Mouse (Mus musculus): ENCODE data around the gene Piwil4.

Gene Piwil4

DNA sequence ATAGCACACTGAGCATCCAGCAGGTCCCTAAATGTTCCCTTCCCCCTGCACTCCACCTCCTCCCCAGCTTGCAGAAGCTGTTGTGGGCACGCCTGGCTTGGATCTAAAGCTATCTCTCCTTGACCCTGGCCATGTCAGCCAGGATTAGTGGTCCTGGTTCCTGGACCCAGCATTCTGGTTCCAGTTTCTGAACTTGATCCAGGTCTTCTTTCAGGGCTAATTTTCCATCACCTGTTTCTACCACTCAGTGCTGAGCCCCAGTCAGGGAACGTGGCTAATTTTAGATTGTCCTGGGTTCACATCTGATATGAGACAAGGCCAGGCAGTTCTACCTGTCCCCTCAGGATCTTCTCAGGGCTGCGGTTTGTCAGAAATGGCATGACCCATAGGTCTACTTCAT, 74.5 kb downstream of the Piwil4 start:
- no peaks in the 10 kb centered on the region for H3K36me3 ChIP-seq (ENCODE audit: control insufficient read depth, insufficient read depth, low read length, poor library complexity, severe bottlenecking)
- no peak for DNase-seq (ENCODE audit: low read depth, low spot score)

DNA sequence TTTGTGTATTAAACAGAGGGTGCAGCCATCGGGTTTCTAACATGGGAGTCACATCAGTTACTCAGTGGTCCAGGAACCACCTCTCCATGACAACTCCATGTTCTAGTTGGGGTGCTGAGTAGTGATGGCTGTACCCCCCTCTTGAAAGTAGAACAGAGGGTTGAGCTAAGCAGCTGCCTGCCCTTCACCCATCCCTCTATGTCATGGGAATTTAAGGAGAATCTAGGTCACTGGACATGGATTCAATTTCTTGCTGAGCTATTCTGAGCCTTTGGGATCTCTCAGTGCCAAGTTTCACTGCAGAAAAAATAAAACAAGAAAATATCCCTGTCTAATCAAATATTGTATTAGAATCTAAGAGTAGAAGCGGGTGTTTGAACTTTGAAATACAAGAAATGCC, 76.9 kb downstream of the Piwil4 start:
- H3K27me3 ChIP-seq (ENCODE audit: control insufficient read depth, insufficient read depth, low read length, poor library complexity, severe bottlenecking), result no peaks in the 10 kb centered on the region
- no peaks in the 10 kb centered on the region for H3K36me3 ChIP-seq (ENCODE audit: control insufficient read depth, insufficient read depth, low read length, poor library complexity, severe bottlenecking)
- no peak for DNase-seq (ENCODE audit: low read depth, low spot score)

More for the DNA sequence above, 74.5 kb downstream of the Piwil4 start:
- no peaks in the 10 kb centered on the region for H3K27me3 ChIP-seq (ENCODE audit: control insufficient read depth, insufficient read depth, low read length, poor library complexity, severe bottlenecking)

DNA sequence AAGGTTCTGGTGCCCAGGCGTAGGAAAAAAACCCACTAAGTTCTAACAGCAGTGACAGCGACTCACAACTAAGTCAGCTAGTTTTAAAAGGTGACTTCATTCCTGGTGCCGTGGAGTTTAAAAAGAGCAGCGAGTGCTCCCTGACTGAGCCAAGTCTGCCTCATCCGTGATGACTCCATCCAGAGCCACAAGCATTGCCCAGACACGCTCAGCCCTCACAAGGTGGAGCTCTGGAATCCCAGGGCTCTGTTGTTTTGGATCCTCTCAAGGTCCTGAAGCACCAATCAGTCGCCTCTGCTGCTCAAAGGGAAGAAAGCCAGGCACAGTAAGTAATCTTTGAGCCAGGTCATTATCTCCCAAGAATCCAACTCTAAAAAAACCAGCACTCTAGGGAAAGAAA, 77.7 kb downstream of the Piwil4 start:
- no peaks in the 10 kb centered on the region for H3K36me3 ChIP-seq (ENCODE audit: control insufficient read depth, insufficient read depth, low read length, poor library complexity, severe bottlenecking)
- H3K27me3 ChIP-seq (ENCODE audit: control insufficient read depth, insufficient read depth, low read length, poor library complexity, severe bottlenecking), result no peaks in the 10 kb centered on the region
- DNase-seq (ENCODE audit: low read depth, low spot score), result no peak

DNA sequence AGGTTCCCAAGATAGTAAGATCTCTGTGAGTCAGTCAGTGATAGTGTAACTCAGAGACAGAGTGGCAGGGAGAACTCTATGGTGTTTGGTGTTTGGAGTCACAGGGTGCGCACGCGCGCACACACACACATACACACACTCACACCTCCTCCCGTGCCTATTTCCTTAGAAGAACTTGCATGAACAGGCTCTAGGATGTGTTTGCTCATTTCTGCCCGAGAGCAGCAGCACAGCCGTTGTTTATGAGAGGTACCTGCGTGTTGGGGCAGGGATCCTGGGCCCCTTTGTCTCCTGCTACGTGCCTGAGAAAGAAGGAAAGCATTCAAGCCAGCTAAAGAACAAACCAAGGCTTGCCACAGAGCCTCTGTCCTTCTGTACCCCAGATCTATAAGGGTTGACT, 78.4 kb downstream of the Piwil4 start:
- DNase-seq (ENCODE audit: low read depth, low spot score), result no peak

DNA sequence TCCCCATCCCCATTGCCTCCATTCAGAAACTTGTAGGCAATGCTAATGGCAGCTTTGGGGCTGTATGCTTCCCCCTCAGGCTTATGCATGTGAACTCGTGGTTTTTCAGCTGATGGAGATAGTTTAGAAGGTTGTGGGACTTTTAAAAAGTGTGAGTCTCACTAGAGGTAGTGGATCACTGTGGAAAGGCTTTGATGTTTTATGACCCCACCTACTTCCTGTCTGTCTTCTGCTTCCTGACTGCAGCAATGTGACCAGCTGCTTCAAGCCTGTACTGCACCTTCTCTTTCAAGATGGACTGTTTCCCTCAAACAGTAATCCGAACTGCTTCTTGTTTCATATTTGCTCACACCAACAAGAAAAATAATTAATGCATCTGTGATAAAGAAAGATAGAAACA, 82.6 kb downstream of the Piwil4 start:
- peak; percentile 0 for DNase-seq (ENCODE audit: low read depth, low spot score)
- H3K27me3 ChIP-seq (ENCODE audit: control insufficient read depth, insufficient read depth, low read length, poor library complexity, severe bottlenecking), result no peaks in the 10 kb centered on the region
- H3K36me3 ChIP-seq (ENCODE audit: control insufficient read depth, insufficient read depth, low read length, poor library complexity, severe bottlenecking), result no peaks in the 10 kb centered on the region

More for the DNA sequence above, 78.4 kb downstream of the Piwil4 start:
- Histone ChIP-seq H3K36me3 (ENCODE audit: control insufficient read depth, insufficient read depth, low read length, poor library complexity, severe bottlenecking) (no peaks in the 10 kb centered on the region), H3K27me3 (ENCODE audit: control insufficient read depth, insufficient read depth, low read length, poor library complexity, severe bottlenecking) (no peaks in the 10 kb centered on the region)

DNA sequence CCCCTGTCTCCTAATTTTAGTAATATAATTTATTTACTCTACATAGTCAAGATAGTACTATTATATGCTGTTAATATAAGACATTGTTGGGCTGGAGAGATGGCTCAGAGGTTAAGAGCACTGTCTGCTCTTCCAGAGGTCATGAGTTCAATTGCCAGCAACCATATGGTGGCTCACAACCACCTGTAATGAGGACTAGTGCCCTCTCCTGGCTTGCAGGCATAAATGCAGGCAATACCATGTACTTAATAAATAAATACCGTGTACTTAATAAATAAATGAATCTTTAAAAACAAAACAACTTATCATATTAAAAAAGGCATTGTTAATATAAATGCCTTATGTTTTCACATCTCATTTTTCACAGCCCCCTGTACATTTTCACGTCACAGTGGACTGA, 86.5 kb downstream of the Piwil4 start:
- DNase-seq (ENCODE audit: low read depth, low spot score), result peak; percentile 23
- H3K27me3 ChIP-seq (ENCODE audit: control insufficient read depth, insufficient read depth, low read length, poor library complexity, severe bottlenecking), result no peaks in the 10 kb centered on the region
- no peaks in the 10 kb centered on the region for H3K36me3 ChIP-seq (ENCODE audit: control insufficient read depth, insufficient read depth, low read length, poor library complexity, severe bottlenecking)

DNA sequence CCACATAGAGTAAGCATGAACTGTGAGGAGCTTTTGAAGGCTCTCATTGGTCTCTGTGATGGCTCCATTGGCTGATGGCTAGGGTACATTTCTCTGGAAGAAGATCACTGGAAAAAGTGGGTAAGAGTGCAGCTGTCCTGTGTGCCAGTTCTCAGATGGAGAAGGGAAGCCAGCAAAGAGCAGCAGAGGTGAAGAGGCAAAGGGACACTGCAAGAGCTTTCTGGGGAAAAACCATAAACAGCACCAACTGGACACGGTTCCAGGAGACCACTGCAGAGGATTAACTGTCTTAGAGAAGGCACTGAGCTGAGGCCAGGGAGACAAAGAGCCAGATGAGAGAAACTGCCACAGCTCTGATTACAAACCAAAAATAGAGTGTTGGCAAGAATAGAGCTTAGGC, 87.8 kb downstream of the Piwil4 start:
- DNase-seq (ENCODE audit: low read depth, low spot score), result no peak
- H3K36me3 ChIP-seq (ENCODE audit: control insufficient read depth, insufficient read depth, low read length, poor library complexity, severe bottlenecking), result no peaks in the 10 kb centered on the region
- no peaks in the 10 kb centered on the region for H3K27me3 ChIP-seq (ENCODE audit: control insufficient read depth, insufficient read depth, low read length, poor library complexity, severe bottlenecking)

DNA sequence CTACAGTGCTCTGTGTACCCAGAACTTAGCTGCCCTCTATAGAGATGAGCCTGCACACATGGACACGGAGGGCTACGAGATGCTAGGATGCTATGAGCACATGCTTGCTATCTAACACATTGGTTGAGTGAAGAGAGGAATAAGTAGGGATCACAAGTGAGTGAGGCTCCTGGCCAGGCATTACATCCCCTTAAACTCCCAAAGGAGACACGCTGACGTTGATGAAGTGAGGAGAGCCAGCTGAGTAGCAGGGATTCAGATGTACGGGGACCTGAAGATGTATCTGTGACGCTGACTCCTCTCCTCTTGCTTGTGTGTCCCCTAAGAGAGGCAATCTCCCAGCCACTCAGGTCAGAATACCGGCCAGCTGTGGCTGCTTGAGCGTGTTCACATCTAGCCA, 92.7 kb downstream of the Piwil4 start:
- Histone ChIP-seq H3K36me3 (ENCODE audit: control insufficient read depth, insufficient read depth, low read length, poor library complexity, severe bottlenecking) (no peaks in the 10 kb centered on the region), H3K27me3 (ENCODE audit: control insufficient read depth, insufficient read depth, low read length, poor library complexity, severe bottlenecking) (no peaks in the 10 kb centered on the region)
- DNase-seq (ENCODE audit: low read depth, low spot score), result no peak

DNA sequence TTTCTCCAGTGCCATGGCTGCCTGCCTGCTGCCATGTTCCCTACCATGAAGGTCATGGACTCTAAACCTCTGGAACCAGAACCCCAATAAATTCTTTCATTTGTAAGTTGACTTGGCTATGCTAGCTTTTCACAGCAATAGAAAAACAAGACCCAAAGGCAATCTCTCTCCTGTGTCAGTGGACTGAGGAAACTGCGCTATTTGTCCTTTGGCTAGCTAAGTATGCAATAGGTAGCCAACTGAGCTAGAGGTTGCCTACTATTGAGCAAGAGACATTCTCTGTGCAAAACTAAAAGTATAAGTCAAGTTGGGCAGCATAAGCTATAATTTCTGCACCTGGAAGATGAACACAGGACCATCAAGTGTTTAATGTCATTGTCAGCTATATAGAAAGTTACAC, 93.9 kb downstream of the Piwil4 start:
- Histone ChIP-seq H3K36me3 (ENCODE audit: control insufficient read depth, insufficient read depth, low read length, poor library complexity, severe bottlenecking) (no peaks in the 10 kb centered on the region), H3K27me3 (ENCODE audit: control insufficient read depth, insufficient read depth, low read length, poor library complexity, severe bottlenecking) (no peaks in the 10 kb centered on the region)
- DNase-seq (ENCODE audit: low read depth, low spot score), result no peak
